Mouse (Mus musculus) cortical plate, adult 2 months (tissue): ENCODE results near the gene Pdzrn3.

Experiments
- CTCF ChIP-seq: fragments of 200-500 bp; IDR thresholded peaks from 2 replicates; pipeline ENCODE4 v1.5.1; 2011; ENCODE audit warnings: mild to moderate bottlenecking, control low read depth, low read length; ENCODE audit not compliant: insufficient read depth; ENCODE audit errors: extremely low read depth
- POLR2A ChIP-seq: fragments of 200-500 bp; IDR thresholded peaks from 2 replicates; pipeline ENCODE4 v1.6.1; 2011; ENCODE audit warnings: mild to moderate bottlenecking, low read length, control low read depth; ENCODE audit not compliant: insufficient read depth; ENCODE audit errors: extremely low read depth

DNA sequence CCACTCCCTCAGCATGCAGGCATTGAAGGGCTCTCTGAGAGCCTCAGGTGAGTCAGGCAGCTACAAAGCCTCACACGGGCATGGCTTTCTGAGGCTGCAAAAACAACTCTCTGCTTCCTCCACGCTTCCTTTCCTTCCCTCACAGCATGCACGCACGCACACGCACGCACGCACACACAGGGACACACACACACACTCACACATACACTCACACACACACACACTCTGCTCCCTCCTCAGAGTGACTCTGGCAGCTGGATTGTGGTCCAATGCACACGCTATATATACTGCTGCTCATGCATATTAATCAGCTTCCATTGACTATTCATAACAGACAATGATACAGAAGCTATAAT, 178.8 kb downstream of the Pdzrn3 start:
- no peak for TF ChIP-seq CTCF
- TF ChIP-seq POLR2A: no peak
